Mouse (Mus musculus) cerebellum, adult 9-11 months (tissue): Measurements from ENCODE around the gene Cmya5.

Experiments used
- DNase-seq: peaks from one replicate; pipeline ENCODE4 v3.0.0; 2022

Gene Cmya5

DNA sequence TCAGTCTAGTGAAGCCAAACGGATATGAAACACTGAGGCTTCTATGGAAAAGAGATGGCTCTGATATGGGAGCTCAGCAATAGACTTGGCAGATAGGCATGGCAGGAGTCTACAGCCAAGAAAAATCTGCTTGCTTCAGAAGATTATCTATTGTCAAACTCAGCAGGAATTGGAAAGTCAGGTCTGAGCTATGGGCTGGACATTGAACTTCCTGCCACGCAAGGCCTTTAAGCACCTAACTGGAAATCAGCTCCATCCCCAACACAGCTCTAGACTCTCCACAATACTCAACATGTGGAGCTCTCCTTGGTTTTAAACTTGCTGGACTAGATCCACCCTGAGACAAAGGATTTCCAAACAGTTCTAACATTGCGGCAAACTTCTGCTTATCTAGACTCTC, 84.1 kb downstream of the Cmya5 start:
- no peak for DNase-seq

DNA sequence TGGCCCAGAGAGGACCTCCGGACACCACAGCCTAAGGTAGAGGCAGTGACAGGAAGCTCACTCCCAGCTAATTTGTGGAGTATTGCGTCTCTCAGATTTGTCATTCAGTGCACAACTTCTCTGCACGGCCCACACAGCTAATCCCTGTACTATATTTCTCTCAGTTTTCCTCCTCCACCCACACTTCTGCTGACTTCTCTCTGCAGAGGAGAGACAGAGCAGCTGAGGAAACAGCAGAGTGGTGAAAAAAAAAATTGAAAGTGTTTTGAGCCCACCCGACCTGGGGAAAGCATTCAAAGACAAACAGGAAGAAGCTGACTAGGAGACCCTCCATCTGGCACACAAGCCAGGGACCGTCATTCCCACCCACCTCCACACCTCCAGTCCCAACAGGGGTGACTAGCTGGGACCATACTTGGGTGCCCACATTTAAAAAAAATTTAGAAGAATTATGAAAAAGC, 85.9 kb downstream of the Cmya5 start:
- no peak for DNase-seq

DNA sequence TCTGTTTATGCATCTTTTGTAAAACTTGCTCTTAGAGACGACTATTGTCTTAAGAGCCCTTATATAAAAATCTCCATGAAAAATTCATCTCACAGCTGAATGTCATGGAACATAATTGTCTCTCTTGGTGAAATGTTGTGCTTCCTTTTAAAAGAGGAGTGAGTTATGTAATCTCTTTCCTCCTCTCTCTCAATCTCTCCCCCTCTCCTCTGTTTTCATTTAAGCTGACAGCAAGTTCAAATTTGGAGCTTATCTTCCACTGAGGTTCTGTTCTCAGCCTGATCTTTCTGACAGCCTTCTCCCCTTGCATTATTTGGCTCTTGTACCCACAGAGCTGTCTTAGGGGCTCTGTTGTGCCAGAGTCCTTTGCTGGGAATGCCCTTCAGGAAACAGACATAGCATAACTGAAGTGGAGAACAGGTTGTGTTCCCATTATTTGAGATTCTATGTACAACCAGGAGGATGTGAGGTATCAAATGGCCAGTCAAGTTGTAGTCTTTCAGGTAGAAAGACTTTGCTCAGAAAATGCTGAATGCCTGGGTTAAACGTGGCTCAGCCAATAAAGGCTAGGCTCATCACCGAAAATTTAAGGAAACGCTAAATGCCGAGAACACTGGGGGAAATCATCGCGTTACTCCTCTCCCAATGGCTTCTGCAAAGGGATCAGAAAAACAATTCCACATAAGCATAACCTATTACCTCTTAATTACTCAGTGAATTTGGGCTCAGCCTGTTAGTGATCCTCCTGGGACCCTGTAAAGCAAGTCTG, 86.8 kb downstream of the Cmya5 start:
- no peak for DNase-seq

DNA sequence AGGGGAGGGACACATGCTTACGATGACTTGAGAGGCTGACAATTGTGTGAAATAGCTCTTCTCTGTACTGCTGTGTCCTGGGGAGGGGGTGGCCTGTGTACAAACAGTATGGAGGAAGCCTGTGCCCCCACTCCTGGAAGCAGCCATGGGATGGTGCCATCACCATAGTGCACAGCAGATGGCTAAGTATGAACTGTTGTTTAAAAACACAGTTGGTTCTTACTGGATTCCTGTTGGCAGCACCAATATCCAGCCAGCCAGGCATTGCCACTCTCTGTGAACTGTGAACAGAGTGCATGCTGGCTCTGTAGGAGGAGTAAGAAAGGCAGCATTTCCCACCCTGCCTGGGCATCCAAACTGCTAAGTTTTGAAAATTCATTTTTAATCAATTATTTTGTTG, 88.4 kb downstream of the Cmya5 start:
- DNase-seq = no peak

DNA sequence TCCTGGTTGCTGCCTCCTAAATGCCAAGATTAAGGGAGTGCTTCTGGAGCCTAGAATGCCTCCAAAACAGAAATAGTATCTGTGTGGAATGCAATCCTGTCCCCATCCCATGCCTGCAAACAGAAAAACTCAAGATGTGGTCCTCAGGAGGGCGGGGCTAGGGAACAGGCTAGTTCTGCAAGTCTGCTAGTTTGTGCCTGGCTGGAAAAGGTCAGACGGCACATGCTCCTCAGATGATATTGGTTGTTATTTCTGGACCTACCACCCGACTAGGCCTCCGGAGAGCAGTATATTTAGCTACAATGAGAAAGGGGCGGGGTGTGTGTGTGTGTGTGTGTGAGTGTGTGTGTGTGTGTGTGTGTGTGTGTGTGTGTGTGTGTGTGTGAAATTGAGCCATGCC, 93.0 kb downstream of the Cmya5 start:
- DNase-seq = no peak

DNA sequence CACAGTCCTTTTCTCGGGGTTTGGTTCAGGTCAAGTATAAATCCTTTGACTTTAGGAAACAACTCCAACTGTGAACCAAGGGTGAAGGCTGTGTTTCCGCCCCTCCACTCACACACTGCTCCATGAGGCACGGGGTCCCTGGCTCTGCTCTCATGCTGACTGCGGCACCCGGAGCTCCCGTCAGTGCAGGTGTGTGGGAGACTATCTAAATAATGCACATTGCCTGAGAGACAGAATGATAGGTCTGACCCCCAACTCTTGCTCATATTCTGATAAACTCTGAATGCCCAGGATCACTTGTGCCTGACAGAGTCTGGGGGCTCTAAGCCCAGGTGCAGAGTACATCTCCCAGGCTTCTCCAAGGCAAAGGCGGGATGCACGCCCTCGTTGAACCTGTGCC, 103.5 kb downstream of the Cmya5 start:
- DNase-seq = no peak

- DNase-seq = no peak
Observed at GRCm38 (mm10) chr13:93036218-93036617, 108.3 kb downstream of the Cmya5 start.

GRCm38 (mm10) chr13:93029337-93029736, 115.2 kb downstream of the Cmya5 start:
- no peak for DNase-seq

DNA sequence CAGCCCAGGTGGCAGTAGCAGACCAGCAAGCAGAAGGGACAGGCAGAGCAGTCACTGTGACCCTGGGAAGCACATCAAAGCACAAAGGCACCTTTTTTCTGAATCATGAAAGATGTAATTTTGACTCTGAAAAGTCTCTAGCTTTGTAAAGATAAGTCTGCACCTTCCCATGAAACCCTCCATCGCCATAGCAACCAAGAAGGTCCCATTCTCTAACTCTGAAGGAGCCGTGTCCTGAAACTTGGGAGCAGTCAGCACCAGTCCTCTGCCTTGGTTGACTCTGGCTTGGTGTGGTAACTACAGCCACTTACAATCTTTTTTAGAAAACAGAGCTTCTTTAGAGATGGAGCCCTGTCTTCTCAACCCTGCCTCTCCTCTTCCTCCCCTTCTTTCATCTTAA, 119.7 kb downstream of the Cmya5 start:
- DNase-seq = no peak

DNA sequence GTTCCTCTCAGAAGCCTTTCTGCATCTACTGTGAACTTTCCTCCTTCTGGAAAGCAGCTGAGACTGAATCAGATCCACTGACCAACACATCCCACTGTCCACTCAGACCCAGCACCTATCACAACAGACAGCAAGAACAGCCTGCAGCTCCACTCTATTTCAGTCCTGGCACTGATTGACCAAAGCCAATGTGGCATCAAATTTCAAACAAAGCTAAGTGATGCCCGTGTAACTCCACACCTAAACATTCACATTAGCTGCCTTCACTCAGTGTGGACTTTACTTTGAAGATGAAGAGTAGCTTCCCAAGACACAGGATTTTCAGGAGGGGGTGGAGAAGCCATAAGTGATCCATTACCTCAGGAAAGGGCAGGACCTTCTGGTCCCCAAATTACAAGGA, 122.4 kb downstream of the Cmya5 start:
- DNase-seq = no peak

- DNase-seq = no peak
Observed at GRCm38 (mm10) chr13:93012952-93013351, 131.6 kb downstream of the Cmya5 start.

DNA sequence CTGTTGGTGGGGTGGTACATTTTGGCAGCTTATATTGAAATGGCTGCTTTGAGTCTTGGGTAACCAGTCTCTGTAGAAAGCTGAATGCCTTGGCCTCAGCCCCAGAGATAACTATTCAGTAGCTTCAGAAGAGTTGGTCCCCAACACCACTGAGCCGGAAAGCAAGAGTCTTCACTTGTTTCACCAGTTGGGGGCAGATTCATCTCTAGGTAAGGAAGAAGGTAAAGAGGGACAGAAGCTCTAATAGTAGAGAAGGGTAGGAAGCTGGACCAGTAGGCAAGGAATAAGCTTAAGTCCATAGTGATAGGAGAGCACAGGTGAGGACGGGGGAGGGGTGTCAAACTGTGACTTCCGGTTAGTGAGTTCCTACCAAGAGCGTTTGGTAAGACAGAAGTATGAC, 133.2 kb downstream of the Cmya5 start:
- no peak for DNase-seq

- DNase-seq = no peak
Observed at GRCm38 (mm10) chr13:93010524-93010923, 134.0 kb downstream of the Cmya5 start.

DNA sequence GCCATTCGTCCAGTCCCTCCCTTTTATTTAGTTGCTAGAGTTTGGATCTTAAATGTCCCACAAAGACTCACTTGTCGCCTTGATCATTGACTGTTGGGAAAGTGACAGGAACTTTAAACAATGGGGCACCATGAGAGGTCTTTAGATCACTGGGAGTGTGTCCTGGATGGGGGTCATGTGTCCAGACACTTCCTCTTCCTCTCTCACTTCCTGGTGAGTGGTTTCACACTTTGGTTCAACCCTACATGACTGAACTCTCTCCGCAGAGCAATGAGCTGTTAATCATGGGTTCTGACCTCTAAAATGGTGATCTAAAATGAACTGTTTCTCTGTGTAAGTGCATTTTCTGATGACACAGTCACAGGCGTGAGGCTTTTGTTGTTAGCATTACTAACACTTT, 137.4 kb downstream of the Cmya5 start:
- DNase-seq = no peak

DNA sequence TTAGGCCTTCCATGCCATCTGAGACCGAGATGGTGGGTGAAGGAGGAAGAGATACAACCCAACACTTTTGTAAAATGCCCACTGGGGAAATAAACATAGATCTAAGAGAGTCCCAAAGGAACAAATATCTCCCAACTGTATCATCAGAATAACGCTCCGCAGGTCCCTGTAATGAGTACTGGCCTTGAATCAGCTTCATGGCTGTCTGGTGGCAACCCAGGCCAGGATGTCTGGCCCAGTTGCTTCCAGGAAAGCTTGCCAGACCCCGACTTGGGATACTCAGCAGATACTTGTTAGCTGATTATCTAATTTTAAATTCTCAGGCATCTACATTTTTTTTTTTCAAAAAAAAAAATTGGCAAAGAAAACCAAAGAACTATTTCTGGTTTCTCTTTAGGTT, 138.2 kb downstream of the Cmya5 start:
- no peak for DNase-seq

GRCm38 (mm10) chr13:93004003-93004402, 140.5 kb downstream of the Cmya5 start:
- DNase-seq = no peak

DNA sequence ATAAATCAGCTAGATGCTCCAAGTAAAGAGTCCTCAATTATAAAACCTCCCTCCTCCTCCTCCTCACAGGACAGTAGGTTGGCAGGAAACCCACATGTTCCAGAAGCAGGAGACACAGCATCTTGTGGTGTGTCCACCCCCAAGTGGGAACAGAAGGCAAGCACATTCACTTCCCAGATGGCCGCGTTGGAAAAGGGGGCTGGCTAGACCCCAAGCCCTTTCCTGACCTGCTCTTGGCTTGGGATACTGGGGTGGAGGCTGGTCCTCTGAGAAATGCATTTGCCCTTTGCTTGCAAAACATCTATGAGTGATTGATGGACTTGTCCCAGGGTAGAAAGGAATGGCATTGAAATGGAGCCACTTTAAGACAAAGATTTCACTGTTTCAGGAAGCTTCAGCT, 142.1 kb downstream of the Cmya5 start:
- no peak for DNase-seq

- no peak for DNase-seq
Observed at GRCm38 (mm10) chr13:93000640-93001351, 143.7 kb downstream of the Cmya5 start.

GRCm38 (mm10) chr13:92999860-93000259, 144.7 kb downstream of the Cmya5 start:
- DNase-seq = no peak

DNA sequence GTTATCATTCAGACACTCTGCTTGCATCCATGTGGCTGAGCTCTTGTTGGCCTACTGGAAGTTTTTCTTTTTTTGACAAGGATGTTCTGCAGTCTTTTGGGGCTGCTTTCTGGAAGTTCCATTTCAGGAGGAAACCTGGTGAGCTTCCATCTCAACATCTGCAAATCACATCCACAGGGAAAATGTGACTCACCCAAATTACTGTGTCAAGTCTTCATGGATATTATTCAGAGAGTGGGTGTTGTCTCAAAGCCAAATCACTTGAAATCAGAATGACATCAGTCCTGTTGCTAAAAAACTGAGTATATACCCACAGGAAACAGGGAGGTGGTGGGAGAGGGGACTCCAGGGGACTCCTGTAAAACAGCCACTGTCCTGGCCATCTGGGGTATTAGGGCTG, 149.8 kb downstream of the Cmya5 start:
- DNase-seq = no peak

GRCm38 (mm10) chr13:92992823-92993222, 151.7 kb downstream of the Cmya5 start:
- DNase-seq = no peak
